Mouse (Mus musculus) layer of hippocampus, adult 9-11 months (tissue): ENCODE results near the gene Emilin3.

ENCODE experiments used
- DNase-seq: peaks from one replicate; pipeline ENCODE4 v3.0.0; 2022

Emilin3 gene

DNA sequence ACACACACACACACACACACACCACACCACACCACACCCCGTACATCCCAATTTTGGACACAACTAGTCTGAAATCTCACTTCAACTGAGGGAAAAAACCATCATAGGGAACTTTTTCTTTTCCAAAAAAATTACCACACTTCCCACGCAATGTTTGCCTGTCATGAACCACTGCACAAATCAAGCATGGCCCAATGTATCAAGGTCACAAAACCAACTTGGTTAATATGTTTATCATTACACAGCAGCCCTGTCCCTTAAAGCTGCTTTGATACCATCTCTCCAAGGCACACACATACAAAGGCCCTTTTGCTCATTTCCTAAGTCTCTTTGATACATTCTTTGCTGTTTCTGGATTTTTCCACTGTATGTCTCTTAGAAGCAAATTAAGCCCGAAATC lies 40.8 kb downstream of the Emilin3 start:
- DNase-seq = no peak

- no peak for DNase-seq
Measured at GRCm38 (mm10) chr2:160869446-160869845, 42.7 kb downstream of the Emilin3 start.

GRCm38 (mm10) chr2:160865266-160865665 lies 46.9 kb downstream of the Emilin3 start:
- no peak for DNase-seq

GRCm38 (mm10) chr2:160864112-160864511 lies 48.0 kb downstream of the Emilin3 start:
- DNase-seq = no peak

DNA sequence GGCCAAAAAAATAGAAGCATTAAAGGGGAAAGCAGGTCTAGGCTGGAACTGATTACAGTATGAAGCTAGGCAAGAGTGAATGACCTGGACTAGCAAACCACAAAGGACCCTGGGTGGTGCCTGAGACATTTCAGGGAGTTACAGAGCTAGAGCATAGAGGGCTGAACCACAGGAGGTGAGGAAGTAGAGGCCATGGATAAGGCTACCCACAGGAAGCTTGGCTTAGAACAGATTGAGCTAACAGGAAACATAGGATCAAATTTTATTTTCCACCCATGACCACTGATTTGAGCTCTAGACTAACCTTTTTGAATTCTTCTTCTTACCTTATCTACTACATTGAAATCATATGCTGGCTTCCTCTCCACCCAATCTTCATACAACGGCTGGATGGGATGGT lies 51.8 kb downstream of the Emilin3 start:
- no peak for DNase-seq
